Mouse (Mus musculus): ENCODE data around the gene Dgat2. TPM values are rescaled to one million over a fixed set of nuclear protein-coding genes. Genes with fewer than 3 reads are reported as not detected.

Dgat2 gene
- polyA plus RNA-seq, 1 experiment, result 3.0 TPM

DNA sequence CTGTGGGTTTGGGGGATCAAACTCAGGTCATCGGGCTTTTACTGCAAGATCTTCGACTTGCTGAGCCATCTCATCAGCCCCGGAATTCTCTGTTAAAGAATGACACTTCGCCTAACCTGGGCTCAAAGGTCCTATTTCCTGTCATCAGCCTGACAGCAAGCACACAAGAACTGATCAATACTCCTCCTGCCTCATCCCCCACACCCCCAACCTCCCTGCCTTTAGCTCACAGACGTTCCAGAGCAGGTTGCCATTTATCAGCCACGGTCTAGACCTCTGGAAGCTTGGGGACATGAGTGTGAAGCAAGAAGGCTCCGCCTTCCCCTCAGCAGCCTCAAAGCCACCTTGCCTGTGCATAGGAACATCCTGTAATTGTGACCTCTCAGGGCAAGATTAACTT, 23.8 kb upstream of the Dgat2 start:
- Histone ChIP-seq H3K4me3 (ENCODE audit: insufficient read depth, poor library complexity, severe bottlenecking) (no peak overlapping the region), H3K36me3 (ENCODE audit: control insufficient read depth, insufficient read depth) (no peaks in the 10 kb centered on the region), H3K27me3 (ENCODE audit: control insufficient read depth, insufficient read depth, insufficient read length) (no peaks in the 10 kb centered on the region), H3K79me3 (ENCODE audit: low read depth) (no peaks in the 10 kb centered on the region), H3K79me2 (ENCODE audit: control insufficient read depth, insufficient read depth) (no peaks in the 10 kb centered on the region), H3ac (ENCODE audit: control insufficient read depth, insufficient read length, low read depth) (no peak overlapping the region)
- TF ChIP-seq MAX (IDR thresholded peaks at IDR 0.05), result no peak
- TF ChIP-seq CTCF (IDR thresholded peaks at IDR 0.05; ENCODE audit: control insufficient read depth, insufficient read depth, insufficient read length), result no peak
- no peak for TF ChIP-seq FOSL1 (IDR thresholded peaks at IDR 0.05; ENCODE audit: insufficient read depth, low read length, poor library complexity, severe bottlenecking)
- no peak for TF ChIP-seq CEBPB (IDR thresholded peaks at IDR 0.05; ENCODE audit: low read depth)
- TF ChIP-seq MYOG (IDR thresholded peaks at IDR 0.05; ENCODE audit: control insufficient read depth, extremely low read depth, insufficient read length), result no peak
- TF ChIP-seq MYOD1 (IDR thresholded peaks at IDR 0.05; ENCODE audit: control insufficient read depth, insufficient read length, low read depth), result no peak

DNA sequence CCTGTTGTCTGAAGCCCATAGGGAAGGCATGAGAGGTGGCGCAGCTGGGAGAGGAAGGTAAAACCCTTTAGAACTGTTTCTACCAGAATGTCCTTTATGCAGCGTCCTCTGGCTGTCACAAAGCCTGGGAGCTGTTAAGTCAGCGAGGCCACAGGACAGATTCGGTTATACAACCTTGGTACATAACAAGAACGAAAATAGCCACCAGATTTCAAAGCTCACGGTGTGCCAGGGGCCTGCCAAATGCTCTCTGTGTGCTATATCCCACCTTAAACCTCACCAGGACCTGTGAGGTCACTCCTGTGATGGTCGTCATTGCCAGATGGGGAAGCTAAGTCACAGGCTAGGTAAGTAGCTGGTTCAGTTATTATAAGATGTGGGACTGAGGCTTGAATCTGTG, 19.6 kb upstream of the Dgat2 start:
- no peaks in the 10 kb centered on the region for H3K36me3 ChIP-seq (ENCODE audit: control insufficient read depth, insufficient read depth)
- no peak overlapping the region for H3ac ChIP-seq (ENCODE audit: control insufficient read depth, insufficient read length, low read depth)
- no peaks in the 10 kb centered on the region for H3K79me3 ChIP-seq (ENCODE audit: low read depth)
- no peak overlapping the region for H3K4me3 ChIP-seq (ENCODE audit: insufficient read depth, poor library complexity, severe bottlenecking)
- no peaks in the 10 kb centered on the region for H3K79me2 ChIP-seq (ENCODE audit: control insufficient read depth, insufficient read depth)
- H3K27me3 ChIP-seq (ENCODE audit: control insufficient read depth, insufficient read depth, insufficient read length), result no peaks in the 10 kb centered on the region
- TF ChIP-seq MAX (IDR thresholded peaks at IDR 0.05), result no peak
- TF ChIP-seq CTCF (IDR thresholded peaks at IDR 0.05; ENCODE audit: control insufficient read depth, insufficient read depth, insufficient read length), result no peak
- TF ChIP-seq FOSL1 (IDR thresholded peaks at IDR 0.05; ENCODE audit: insufficient read depth, low read length, poor library complexity, severe bottlenecking), result no peak
- no peak for TF ChIP-seq MYOD1 (IDR thresholded peaks at IDR 0.05; ENCODE audit: control insufficient read depth, insufficient read length, low read depth)
- TF ChIP-seq MYOG (IDR thresholded peaks at IDR 0.05; ENCODE audit: control insufficient read depth, extremely low read depth, insufficient read length), result no peak
- no peak for TF ChIP-seq USF1 (IDR thresholded peaks at IDR 0.05; ENCODE audit: low read depth)
- no peak for TF ChIP-seq CEBPB (IDR thresholded peaks at IDR 0.05; ENCODE audit: low read depth)

GRCm38 (mm10) chr7:99200290-99200689, 17.8 kb upstream of the Dgat2 start:
- H3K4me3 ChIP-seq (ENCODE audit: insufficient read depth, poor library complexity, severe bottlenecking), result no peak overlapping the region
- no peaks in the 10 kb centered on the region for H3K79me2 ChIP-seq (ENCODE audit: control insufficient read depth, insufficient read depth)
- no peak overlapping the region for H3ac ChIP-seq (ENCODE audit: control insufficient read depth, insufficient read length, low read depth)
- no peaks in the 10 kb centered on the region for H3K27me3 ChIP-seq (ENCODE audit: control insufficient read depth, insufficient read depth, insufficient read length)
- TF ChIP-seq MYOD1 (IDR thresholded peaks at IDR 0.05; ENCODE audit: control insufficient read depth, insufficient read length, low read depth), result no peak
- TF ChIP-seq CEBPB (IDR thresholded peaks at IDR 0.05; ENCODE audit: low read depth), result no peak
- no peak for TF ChIP-seq MAX (IDR thresholded peaks at IDR 0.05)
- no peak for TF ChIP-seq MYOG (IDR thresholded peaks at IDR 0.05; ENCODE audit: control insufficient read depth, extremely low read depth, insufficient read length)
- no peak for TF ChIP-seq FOSL1 (IDR thresholded peaks at IDR 0.05; ENCODE audit: insufficient read depth, low read length, poor library complexity, severe bottlenecking)
- no peak for TF ChIP-seq USF1 (IDR thresholded peaks at IDR 0.05; ENCODE audit: low read depth)
- no peak for TF ChIP-seq CTCF (IDR thresholded peaks at IDR 0.05; ENCODE audit: control insufficient read depth, insufficient read depth, insufficient read length)
- no peaks in the 10 kb centered on the region for H3K79me3 ChIP-seq (ENCODE audit: low read depth)
- H3K36me3 ChIP-seq (ENCODE audit: control insufficient read depth, insufficient read depth), result no peaks in the 10 kb centered on the region

DNA sequence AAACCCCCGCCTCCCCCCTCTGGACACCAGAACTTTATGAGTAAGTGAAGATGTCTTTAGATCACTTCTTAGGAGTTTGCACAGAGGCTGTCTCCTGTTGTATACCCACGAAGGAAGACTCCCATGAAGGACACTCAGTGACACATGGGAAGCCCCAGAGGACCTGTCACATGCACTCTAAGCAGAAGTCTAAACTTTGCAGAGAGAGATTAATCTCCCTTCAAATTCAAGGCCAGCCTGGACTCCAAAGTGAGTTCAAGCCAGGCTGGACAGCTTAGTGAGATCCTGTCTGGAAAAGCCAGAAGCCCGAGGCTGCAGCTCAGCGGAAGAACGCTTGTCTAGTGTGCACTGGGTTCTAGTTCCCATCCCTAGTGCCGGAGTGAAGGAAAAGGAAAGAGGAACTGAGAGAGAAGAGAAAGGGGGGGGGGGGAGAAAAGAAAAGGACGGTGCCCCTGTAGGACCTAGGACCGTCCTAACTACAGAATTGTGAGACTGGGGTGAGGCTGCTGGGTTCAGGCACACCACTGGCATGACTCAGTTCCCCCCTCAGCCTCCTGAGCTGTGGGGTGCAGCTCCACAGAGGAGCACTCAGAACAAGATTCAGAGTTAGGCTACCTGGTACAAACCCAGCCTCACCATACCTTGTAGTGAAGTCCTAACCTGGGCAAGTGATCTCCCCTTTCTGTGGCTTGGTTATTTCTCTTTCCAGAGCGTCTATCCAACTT, 17.1 kb upstream of the Dgat2 start:
- no peaks in the 10 kb centered on the region for H3K27me3 ChIP-seq (ENCODE audit: control insufficient read depth, insufficient read depth, insufficient read length)
- no peak overlapping the region for H3ac ChIP-seq (ENCODE audit: control insufficient read depth, insufficient read length, low read depth)
- no peak overlapping the region for H3K4me3 ChIP-seq (ENCODE audit: insufficient read depth, poor library complexity, severe bottlenecking)
- no peaks in the 10 kb centered on the region for H3K36me3 ChIP-seq (ENCODE audit: control insufficient read depth, insufficient read depth)
- no peaks in the 10 kb centered on the region for H3K79me3 ChIP-seq (ENCODE audit: low read depth)
- H3K79me2 ChIP-seq (ENCODE audit: control insufficient read depth, insufficient read depth), result no peaks in the 10 kb centered on the region
- TF ChIP-seq MAX (IDR thresholded peaks at IDR 0.05), result no peak
- no peak for TF ChIP-seq CTCF (IDR thresholded peaks at IDR 0.05; ENCODE audit: control insufficient read depth, insufficient read depth, insufficient read length)
- no peak for TF ChIP-seq FOSL1 (IDR thresholded peaks at IDR 0.05; ENCODE audit: insufficient read depth, low read length, poor library complexity, severe bottlenecking)
- TF ChIP-seq MYOD1 (IDR thresholded peaks at IDR 0.05; ENCODE audit: control insufficient read depth, insufficient read length, low read depth), result no peak
- no peak for TF ChIP-seq USF1 (IDR thresholded peaks at IDR 0.05; ENCODE audit: low read depth)
- no peak for TF ChIP-seq CEBPB (IDR thresholded peaks at IDR 0.05; ENCODE audit: low read depth)
- no peak for TF ChIP-seq MYOG (IDR thresholded peaks at IDR 0.05; ENCODE audit: control insufficient read depth, extremely low read depth, insufficient read length)

GRCm38 (mm10) chr7:99198811-99199210, 16.3 kb upstream of the Dgat2 start:
- no peaks in the 10 kb centered on the region for H3K79me3 ChIP-seq (ENCODE audit: low read depth)

More at GRCm38 (mm10) chr7:99198811-99199210, 16.3 kb upstream of the Dgat2 start:
- Histone ChIP-seq H3K36me3 (ENCODE audit: control insufficient read depth, insufficient read depth) (no peaks in the 10 kb centered on the region), H3K4me3 (ENCODE audit: insufficient read depth, poor library complexity, severe bottlenecking) (no peak overlapping the region), H3K79me2 (ENCODE audit: control insufficient read depth, insufficient read depth) (no peaks in the 10 kb centered on the region), H3ac (ENCODE audit: control insufficient read depth, insufficient read length, low read depth) (no peak overlapping the region), H3K27me3 (ENCODE audit: control insufficient read depth, insufficient read depth, insufficient read length) (no peaks in the 10 kb centered on the region)
- TF ChIP-seq FOSL1 (IDR thresholded peaks at IDR 0.05; ENCODE audit: insufficient read depth, low read length, poor library complexity, severe bottlenecking), result no peak
- no peak for TF ChIP-seq MYOD1 (IDR thresholded peaks at IDR 0.05; ENCODE audit: control insufficient read depth, insufficient read length, low read depth)
- TF ChIP-seq CTCF (IDR thresholded peaks at IDR 0.05; ENCODE audit: control insufficient read depth, insufficient read depth, insufficient read length), result no peak
- TF ChIP-seq MYOG (IDR thresholded peaks at IDR 0.05; ENCODE audit: control insufficient read depth, extremely low read depth, insufficient read length), result no peak
- TF ChIP-seq CEBPB (IDR thresholded peaks at IDR 0.05; ENCODE audit: low read depth), result no peak
- TF ChIP-seq MAX (IDR thresholded peaks at IDR 0.05), result no peak
- TF ChIP-seq USF1 (IDR thresholded peaks at IDR 0.05; ENCODE audit: low read depth), result no peak

Measured in C2C12 (cell line).